Mouse (Mus musculus): ENCODE results near the gene Sstr4. TPM values are rescaled to one million over a fixed set of nuclear protein-coding genes. Genes with fewer than 3 reads are reported as not detected.

Gene Sstr4
- polyA plus RNA-seq, 1 experiment from 2014 or later, result 2.6 TPM

DNA sequence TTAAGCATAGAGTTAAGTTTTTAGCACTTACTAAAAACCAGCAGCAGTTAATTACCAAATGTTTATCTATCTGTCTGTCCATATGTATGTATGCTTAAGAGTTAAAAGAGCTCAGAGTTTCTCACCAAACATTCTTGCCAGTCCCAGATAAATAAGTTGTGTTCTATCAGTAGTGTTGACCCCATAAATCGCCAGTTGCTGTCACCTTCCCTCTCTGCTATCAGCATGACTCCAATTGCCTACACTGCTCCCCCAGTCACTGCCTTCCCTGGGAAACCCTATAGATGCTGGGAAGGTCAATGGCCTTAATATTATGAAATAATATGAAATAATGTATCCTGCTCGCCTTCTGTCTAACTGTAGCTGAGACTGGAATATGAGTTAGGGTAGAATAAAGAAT, 37.2 kb downstream of the Sstr4 start:
- WGBS, result 82% methylated on average over 2 of the region's 2 CpGs
- Histone ChIP-seq H3K4me2 (ENCODE audit: low read length) (no peak overlapping the region), H3K9ac (replicated peaks; ENCODE audit: low read length) (no peak overlapping the region), H3K27me3 (ENCODE audit: control insufficient read depth, insufficient read depth, low read length) (no peaks in the 10 kb centered on the region), H3K36me3 (ENCODE audit: control insufficient read depth, insufficient read depth, low read length) (no peaks in the 10 kb centered on the region), H3K4me3 (replicated peaks; ENCODE audit: low read depth, low read length) (no peak overlapping the region), H3K27ac (replicated peaks; ENCODE audit: low read depth, low read length) (no peak overlapping the region), H3K9me3 (ENCODE audit: control insufficient read depth, low read length) (no peaks in the 10 kb centered on the region), H3K4me1 (ENCODE audit: control insufficient read depth, insufficient read depth, low read length) (no peaks in the 10 kb centered on the region)
- ATAC-seq (ENCODE audit: low FRiP score, low TSS enrichment), result no peak
- DNase-seq, result no peak

DNA sequence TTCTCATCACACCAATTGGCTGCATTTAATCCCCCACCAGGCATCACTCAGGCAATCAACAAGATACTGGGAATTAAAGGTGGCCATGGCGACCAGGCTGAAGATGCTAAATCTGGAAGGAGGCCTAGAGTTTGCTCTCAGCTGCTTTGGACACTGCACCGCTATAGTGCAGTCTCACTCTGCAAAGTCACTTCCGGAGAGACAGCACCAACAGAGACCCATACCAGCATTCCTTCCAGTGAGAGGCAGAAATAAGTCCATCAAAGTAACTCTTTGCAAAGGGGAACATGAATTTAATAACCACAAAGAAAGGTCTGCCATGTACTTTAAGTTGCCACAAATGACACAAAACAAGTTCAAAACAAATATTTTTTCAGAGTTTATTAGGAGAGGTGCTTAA, 41.1 kb downstream of the Sstr4 start:
- H3K27me3 ChIP-seq (ENCODE audit: control insufficient read depth, insufficient read depth, low read length), result no peaks in the 10 kb centered on the region
- H3K36me3 ChIP-seq (ENCODE audit: control insufficient read depth, insufficient read depth, low read length), result no peaks in the 10 kb centered on the region
- no peak overlapping the region for H3K27ac ChIP-seq (replicated peaks; ENCODE audit: low read depth, low read length)
- DNase-seq, result no peak
- no peaks in the 10 kb centered on the region for H3K4me1 ChIP-seq (ENCODE audit: control insufficient read depth, insufficient read depth, low read length)
- 45% methylated on average over 3 of the region's 3 CpGs for WGBS
- H3K9ac ChIP-seq (replicated peaks; ENCODE audit: low read length), result no peak overlapping the region
- no peak for ATAC-seq (ENCODE audit: low FRiP score, low TSS enrichment)
- no peak overlapping the region for H3K4me2 ChIP-seq (ENCODE audit: low read length)
- H3K9me3 ChIP-seq (ENCODE audit: control insufficient read depth, low read length), result no peaks in the 10 kb centered on the region
- no peak overlapping the region for H3K4me3 ChIP-seq (replicated peaks; ENCODE audit: low read depth, low read length)

DNA sequence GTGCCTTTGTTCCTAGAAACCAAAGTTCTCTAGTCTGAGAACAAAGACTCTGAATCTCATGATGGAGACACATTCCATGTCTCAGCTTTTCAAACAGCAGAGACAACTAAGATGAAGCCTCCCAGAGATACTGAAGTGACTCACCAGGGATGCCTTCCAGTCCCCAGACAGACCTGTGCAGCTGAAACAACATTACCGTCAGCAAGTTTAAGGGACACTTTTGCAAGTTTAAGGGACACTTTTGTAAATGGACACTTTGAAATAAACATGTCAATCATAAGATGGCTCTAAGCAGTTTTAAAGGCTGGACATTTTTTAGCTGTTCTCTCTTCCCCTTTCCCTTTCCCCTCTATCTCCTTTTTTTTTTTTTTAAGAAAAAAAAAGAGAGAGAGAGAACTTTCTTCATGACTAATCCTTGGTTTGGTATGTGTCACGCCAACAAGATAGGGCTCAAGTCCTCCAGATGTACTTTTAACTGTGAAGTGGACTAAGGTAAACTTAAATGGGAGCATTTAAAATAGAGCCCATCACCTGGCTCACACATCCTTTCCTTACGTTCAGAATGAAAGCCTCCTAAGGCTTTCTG, 44.6 kb downstream of the Sstr4 start:
- H3K36me3 ChIP-seq (ENCODE audit: control insufficient read depth, insufficient read depth, low read length), result no peaks in the 10 kb centered on the region
- WGBS, result 79% methylated on average over 3 of the region's 3 CpGs

DNA sequence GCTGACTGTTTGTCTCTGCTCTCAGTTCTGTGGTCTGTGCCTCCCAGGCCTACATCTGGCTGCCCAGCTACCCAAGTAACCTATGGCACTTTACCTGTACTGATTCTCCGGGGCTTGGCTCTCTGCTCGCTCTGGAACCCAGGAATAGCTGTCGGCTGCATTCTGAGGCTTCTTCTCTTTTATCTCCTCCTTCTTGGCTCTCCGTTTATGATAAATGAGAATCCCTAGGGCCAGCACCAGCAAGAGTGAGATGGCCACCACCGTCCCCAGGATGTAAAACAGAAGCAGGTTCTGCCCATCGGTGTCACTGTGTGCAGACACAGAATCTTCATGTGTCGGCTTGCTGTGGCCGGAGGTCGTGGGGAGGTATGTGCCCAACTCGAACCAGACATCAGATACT, 46.3 kb downstream of the Sstr4 start:
- WGBS, result 91% methylated on average over 10 of the region's 10 CpGs
- Histone ChIP-seq H3K27me3 (ENCODE audit: control insufficient read depth, insufficient read depth, low read length) (no peaks in the 10 kb centered on the region), H3K4me3 (replicated peaks; ENCODE audit: low read depth, low read length) (no peak overlapping the region), H3K4me1 (ENCODE audit: control insufficient read depth, insufficient read depth, low read length) (no peaks in the 10 kb centered on the region), H3K4me2 (ENCODE audit: low read length) (no peak overlapping the region), H3K27ac (replicated peaks; ENCODE audit: low read depth, low read length) (no peak overlapping the region), H3K36me3 (ENCODE audit: control insufficient read depth, insufficient read depth, low read length) (no peaks in the 10 kb centered on the region), H3K9me3 (ENCODE audit: control insufficient read depth, low read length) (no peaks in the 10 kb centered on the region), H3K9ac (replicated peaks; ENCODE audit: low read length) (no peak overlapping the region)
- no peak for DNase-seq
- ATAC-seq (ENCODE audit: low FRiP score, low TSS enrichment), result no peak

More for the DNA sequence above, 44.6 kb downstream of the Sstr4 start:
- no peak overlapping the region for H3K4me3 ChIP-seq (replicated peaks; ENCODE audit: low read depth, low read length)
- no peak overlapping the region for H3K4me2 ChIP-seq (ENCODE audit: low read length)
- DNase-seq (no peak), ATAC-seq (ENCODE audit: low FRiP score, low TSS enrichment) (no peak)
- H3K27me3 ChIP-seq (ENCODE audit: control insufficient read depth, insufficient read depth, low read length), result no peaks in the 10 kb centered on the region
- H3K9ac ChIP-seq (replicated peaks; ENCODE audit: low read length), result no peak overlapping the region
- no peaks in the 10 kb centered on the region for H3K9me3 ChIP-seq (ENCODE audit: control insufficient read depth, low read length)
- no peaks in the 10 kb centered on the region for H3K4me1 ChIP-seq (ENCODE audit: control insufficient read depth, insufficient read depth, low read length)
- no peak overlapping the region for H3K27ac ChIP-seq (replicated peaks; ENCODE audit: low read depth, low read length)

DNA sequence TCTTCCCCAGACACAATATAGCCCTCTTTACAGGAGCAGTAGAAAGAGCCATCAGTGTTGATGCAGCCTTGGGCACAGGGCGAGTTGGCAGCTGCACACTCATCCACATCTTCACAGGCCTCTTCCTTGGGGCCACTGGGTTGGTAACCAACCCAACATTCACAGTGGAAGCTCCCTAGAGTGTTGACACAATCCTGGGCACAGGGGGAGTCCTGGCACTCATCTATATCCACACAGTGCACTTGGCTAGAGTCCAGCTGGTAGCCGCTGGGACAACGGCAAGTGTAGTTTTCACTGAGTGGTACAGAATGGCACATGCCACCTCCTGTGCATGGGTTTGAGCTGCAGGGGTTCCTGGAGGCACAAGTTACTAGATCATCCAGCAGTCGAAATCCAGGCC, 47.0 kb downstream of the Sstr4 start:
- no peaks in the 10 kb centered on the region for H3K27me3 ChIP-seq (ENCODE audit: control insufficient read depth, insufficient read depth, low read length)
- no peaks in the 10 kb centered on the region for H3K4me1 ChIP-seq (ENCODE audit: control insufficient read depth, insufficient read depth, low read length)
- DNase-seq (no peak), ATAC-seq (ENCODE audit: low FRiP score, low TSS enrichment) (no peak; the same call in 1 of the 2 replicates)
- H3K9ac ChIP-seq (replicated peaks; ENCODE audit: low read length), result no peak overlapping the region
- H3K4me2 ChIP-seq (ENCODE audit: low read length), result no peak overlapping the region
- no peaks in the 10 kb centered on the region for H3K36me3 ChIP-seq (ENCODE audit: control insufficient read depth, insufficient read depth, low read length)
- no peak overlapping the region for H3K4me3 ChIP-seq (replicated peaks; ENCODE audit: low read depth, low read length)
- H3K27ac ChIP-seq (replicated peaks; ENCODE audit: low read depth, low read length), result no peak overlapping the region
- no peaks in the 10 kb centered on the region for H3K9me3 ChIP-seq (ENCODE audit: control insufficient read depth, low read length)
- 89% methylated on average over 4 of the region's 4 CpGs for WGBS

DNA sequence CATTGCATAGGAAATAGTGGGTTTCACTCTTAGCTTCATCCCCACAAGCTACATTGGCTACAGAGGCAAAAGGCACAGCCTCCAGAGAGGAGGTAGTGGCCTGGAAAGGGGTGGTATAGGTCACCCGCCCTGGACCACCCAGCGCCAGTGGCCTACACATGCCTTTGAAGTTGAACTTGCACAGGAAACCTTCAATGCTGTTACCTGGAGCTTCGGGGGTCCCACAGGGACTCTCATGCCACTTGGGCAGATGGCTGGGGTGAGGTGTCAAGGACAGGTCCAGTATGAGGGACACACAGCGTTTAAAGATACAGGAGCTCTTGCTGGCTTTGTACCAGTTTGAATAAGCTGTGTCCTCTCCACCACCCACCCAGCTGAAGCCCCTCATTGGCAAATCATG, 47.6 kb downstream of the Sstr4 start:
- Histone ChIP-seq H3K9ac (replicated peaks; ENCODE audit: low read length) (no peak overlapping the region), H3K4me2 (ENCODE audit: low read length) (no peak overlapping the region), H3K9me3 (ENCODE audit: control insufficient read depth, low read length) (no peaks in the 10 kb centered on the region), H3K27ac (replicated peaks; ENCODE audit: low read depth, low read length) (no peak overlapping the region), H3K27me3 (ENCODE audit: control insufficient read depth, insufficient read depth, low read length) (no peaks in the 10 kb centered on the region), H3K4me1 (ENCODE audit: control insufficient read depth, insufficient read depth, low read length) (no peaks in the 10 kb centered on the region), H3K4me3 (replicated peaks; ENCODE audit: low read depth, low read length) (no peak overlapping the region), H3K36me3 (ENCODE audit: control insufficient read depth, insufficient read depth, low read length) (no peaks in the 10 kb centered on the region)
- DNase-seq (no peak), ATAC-seq (ENCODE audit: low FRiP score, low TSS enrichment) (no peak)
- WGBS, result 93% methylated on average over 4 of the region's 4 CpGs

DNA sequence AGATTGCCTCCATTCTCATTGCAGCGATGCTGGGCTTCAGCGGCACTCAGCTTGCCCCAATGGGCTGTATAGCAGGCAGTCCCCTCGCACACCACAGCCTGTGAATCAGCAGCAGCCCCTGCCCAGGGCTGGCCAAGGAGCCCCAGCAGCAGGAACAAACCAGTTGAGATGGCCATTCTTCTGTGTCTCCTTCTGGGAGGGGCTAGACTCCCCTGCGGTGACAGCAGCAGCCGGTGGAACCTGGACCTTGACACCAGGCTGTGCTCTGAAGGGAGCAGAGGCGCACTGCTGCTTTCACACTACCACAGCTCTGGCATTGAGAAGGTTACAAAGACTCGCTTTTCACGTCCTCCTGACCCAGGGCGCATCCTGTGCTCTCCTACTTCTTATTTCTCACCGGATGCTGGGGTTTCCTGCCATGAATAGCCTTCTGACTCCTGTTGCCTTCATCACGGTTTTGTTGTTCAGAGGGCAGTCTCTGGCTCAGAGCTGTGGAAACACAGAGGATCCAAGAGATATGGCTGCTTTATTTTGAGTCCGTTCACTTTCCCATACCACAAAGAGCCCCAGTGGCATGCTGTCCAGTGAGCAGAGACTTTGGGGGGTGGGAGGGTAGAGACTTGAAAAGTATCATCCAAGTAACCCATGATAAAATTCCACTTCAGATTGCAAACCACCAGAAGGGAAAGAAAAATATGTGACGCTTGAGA, 48.3 kb downstream of the Sstr4 start, which contains the start of gene Cd93:
Cd93 (minus strand) TSS at position 315 of the 710 bp plus-strand sequence.
- Histone ChIP-seq H3K27me3 (ENCODE audit: control insufficient read depth, insufficient read depth, low read length) (no peaks in the 10 kb centered on the region), H3K9me3 (ENCODE audit: control insufficient read depth, low read length) (no peaks in the 10 kb centered on the region), H3K4me1 (ENCODE audit: control insufficient read depth, insufficient read depth, low read length) (no peaks in the 10 kb centered on the region), H3K4me3 (replicated peaks; ENCODE audit: low read depth, low read length) (no peak within 1 kb of the TSS), H3K27ac (replicated peaks; ENCODE audit: low read depth, low read length) (no peak within 1 kb of the TSS), H3K36me3 (ENCODE audit: control insufficient read depth, insufficient read depth, low read length) (no peaks in the 10 kb centered on the region), H3K4me2 (ENCODE audit: low read length) (no peak within 1 kb of the TSS), H3K9ac (replicated peaks; ENCODE audit: low read length) (no peak within 1 kb of the TSS; the same call in 1 of the 2 replicates)
- 67% methylated on average over 13 of the region's 13 CpGs for WGBS
- ATAC-seq (ENCODE audit: low FRiP score, low TSS enrichment) (no peak), DNase-seq (no peak)

DNA sequence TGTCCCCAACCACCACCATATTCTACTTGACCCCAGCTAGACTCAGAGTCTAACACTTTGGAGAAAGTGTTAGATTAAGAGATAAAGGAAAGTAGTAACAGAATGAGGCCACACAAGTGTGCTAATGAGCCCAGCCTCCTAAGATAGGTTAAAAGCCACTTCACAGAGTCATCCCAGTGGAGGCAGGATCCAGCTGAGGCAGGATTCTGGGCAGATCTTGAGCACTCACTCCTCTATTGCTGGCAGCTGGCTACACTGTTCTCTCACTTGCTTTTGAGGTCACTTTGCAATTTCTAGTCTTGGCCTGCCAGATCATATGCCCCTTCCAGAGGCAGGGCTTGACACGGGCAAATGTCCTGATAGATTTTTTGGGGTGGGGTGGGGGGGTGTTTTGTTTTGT, 49.3 kb downstream of the Sstr4 start:
- DNase-seq (no peak), ATAC-seq (ENCODE audit: low FRiP score, low TSS enrichment) (no peak)
- H3K9ac ChIP-seq (replicated peaks; ENCODE audit: low read length), result no peak overlapping the region
- H3K4me3 ChIP-seq (replicated peaks; ENCODE audit: low read depth, low read length), result no peak overlapping the region
- H3K27ac ChIP-seq (replicated peaks; ENCODE audit: low read depth, low read length), result no peak overlapping the region
- H3K36me3 ChIP-seq (ENCODE audit: control insufficient read depth, insufficient read depth, low read length), result no peaks in the 10 kb centered on the region
- H3K4me1 ChIP-seq (ENCODE audit: control insufficient read depth, insufficient read depth, low read length), result no peaks in the 10 kb centered on the region
- 88% methylated on average over 1 of the region's 1 CpGs for WGBS
- H3K27me3 ChIP-seq (ENCODE audit: control insufficient read depth, insufficient read depth, low read length), result no peaks in the 10 kb centered on the region
- H3K9me3 ChIP-seq (ENCODE audit: control insufficient read depth, low read length), result no peaks in the 10 kb centered on the region
- no peak overlapping the region for H3K4me2 ChIP-seq (ENCODE audit: low read length)

DNA sequence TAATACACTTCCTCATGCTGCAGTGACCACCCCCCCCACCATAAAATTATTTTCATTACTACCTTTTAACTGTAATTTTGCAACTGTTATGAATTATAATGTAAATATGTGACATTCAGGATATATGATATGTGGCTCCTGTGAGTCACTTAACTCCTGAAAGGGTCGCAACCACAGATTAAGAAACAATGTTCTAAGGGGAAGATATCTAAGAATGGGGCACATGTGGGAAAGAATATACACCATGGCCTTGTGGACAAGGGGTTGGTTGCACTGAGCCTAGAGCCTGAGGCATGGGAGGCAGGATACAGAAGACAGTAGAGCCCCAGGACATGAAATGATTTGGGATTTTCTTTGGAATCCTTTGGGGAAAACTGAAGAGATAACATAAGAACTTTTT, 50.5 kb downstream of the Sstr4 start:
- Histone ChIP-seq H3K4me3 (replicated peaks; ENCODE audit: low read depth, low read length) (no peak overlapping the region), H3K36me3 (ENCODE audit: control insufficient read depth, insufficient read depth, low read length) (no peaks in the 10 kb centered on the region), H3K4me1 (ENCODE audit: control insufficient read depth, insufficient read depth, low read length) (no peaks in the 10 kb centered on the region), H3K4me2 (ENCODE audit: low read length) (no peak overlapping the region), H3K27me3 (ENCODE audit: control insufficient read depth, insufficient read depth, low read length) (no peaks in the 10 kb centered on the region), H3K9ac (replicated peaks; ENCODE audit: low read length) (no peak overlapping the region), H3K27ac (replicated peaks; ENCODE audit: low read depth, low read length) (no peak overlapping the region), H3K9me3 (ENCODE audit: control insufficient read depth, low read length) (no peaks in the 10 kb centered on the region)
- DNase-seq (no peak), ATAC-seq (ENCODE audit: low FRiP score, low TSS enrichment) (no peak)
- WGBS, result 93% methylated on average over 1 of the region's 1 CpGs

Data from midbrain, embryonic 14.5 days (tissue).